Mouse (Mus musculus) ES-Bruce4 (cell line): ENCODE data around the gene Dram1. TPM values are rescaled to one million over a fixed set of nuclear protein-coding genes. Genes with fewer than 3 reads are reported as not detected.

ENCODE experiments used
- H3K27ac ChIP-seq: 2 replicates; pipeline ENCODE4 v1.5.1; 2012; ENCODE audit warnings: low read length, inconsistent platforms; ENCODE audit not compliant: insufficient read depth
- H3K27me3 ChIP-seq: 2 replicates; pipeline ENCODE4 v1.6.1; 2012; ENCODE audit warnings: mild to moderate bottlenecking, low read length, inconsistent platforms; ENCODE audit not compliant: control insufficient read depth, poor library complexity, insufficient read depth, severe bottlenecking
- H3K36me3 ChIP-seq: 2 replicates; pipeline ENCODE4 v1.6.1; 2012; ENCODE audit warnings: inconsistent platforms, mild to moderate bottlenecking, low read length, moderate library complexity; ENCODE audit not compliant: control insufficient read depth, poor library complexity, insufficient read depth, severe bottlenecking
- H3K4me1 ChIP-seq: one replicate; pipeline ENCODE4 v1.8.1; 2011; ENCODE audit warnings: low read length; ENCODE audit not compliant: control insufficient read depth, insufficient read depth
- H3K4me3 ChIP-seq: 2 replicates; pipeline ENCODE4 v1.5.1; 2011; ENCODE audit warnings: low read depth, mild to moderate bottlenecking, low read length
- H3K9ac ChIP-seq: 2 replicates; pipeline ENCODE4 v1.6.1; 2012; ENCODE audit warnings: low read depth, mild to moderate bottlenecking, inconsistent platforms; ENCODE audit not compliant: poor library complexity, severe bottlenecking
- H3K9me3 ChIP-seq: replicated peaks from 2 replicates; pipeline ENCODE4 v1.6.1; 2012; ENCODE audit warnings: mild to moderate bottlenecking, low read length, inconsistent platforms; ENCODE audit not compliant: control insufficient read depth, poor library complexity, insufficient read depth, severe bottlenecking
- CTCF ChIP-seq: IDR thresholded peaks from one replicate; pipeline ENCODE4 v1.8.1; 2011; ENCODE audit warnings: low read depth, low read length
- EP300 ChIP-seq: IDR thresholded peaks from 2 replicates; pipeline ENCODE4 v1.6.1; 2011; ENCODE audit warnings: low read depth, low read length; ENCODE audit not compliant: insufficient read depth
- POLR2A ChIP-seq: IDR thresholded peaks from one replicate; pipeline ENCODE4 v1.8.1; 2011; ENCODE audit warnings: low read length; ENCODE audit not compliant: insufficient read depth
- polyA plus RNA-seq: library from polyadenylated mRNA; stranded (reverse); fragments of >200 nt; gene quantifications from 2 replicates; pipeline ENCODE4 v1.2.4, GENCODE M21; 2011; ENCODE audit warnings: low read depth; ENCODE audit not compliant: missing spikeins, insufficient read depth, insufficient read length

Dram1 gene
- polyA plus RNA-seq, 1 experiment = 0.57 TPM

DNA sequence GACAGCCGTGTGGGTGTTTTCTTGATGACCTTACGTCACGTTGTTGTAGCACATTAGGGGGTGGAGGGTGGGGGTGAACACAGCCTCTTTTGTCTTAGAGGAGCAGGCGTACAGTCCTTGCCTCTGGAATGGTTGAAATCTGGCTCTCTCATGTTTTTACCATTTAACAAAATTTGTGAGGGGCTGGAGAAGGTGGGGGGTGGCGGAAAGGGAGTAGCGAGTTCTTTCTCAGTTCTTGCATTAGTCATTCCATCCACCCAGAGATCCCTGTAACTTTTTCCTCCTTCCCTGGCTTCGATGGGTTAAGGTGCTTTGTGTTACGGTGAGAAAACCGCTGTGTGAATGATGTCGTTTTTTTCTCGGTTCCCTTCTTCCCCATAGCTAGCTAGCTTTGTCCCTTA lies 41.3 kb upstream of the Dram1 start:
- no peak overlapping the region for H3K4me3 ChIP-seq
- no peaks in the 10 kb centered on the region for H3K4me1 ChIP-seq
- peaks cover 12% of the 10 kb centered on the region for H3K36me3 ChIP-seq
- H3K27me3 ChIP-seq = no peaks in the 10 kb centered on the region
- H3K27ac ChIP-seq = no peak overlapping the region
- H3K9ac ChIP-seq = no peak overlapping the region
- TF ChIP-seq POLR2A (no peak), EP300 (no peak), CTCF (no peak)
- H3K9me3 ChIP-seq = no peaks in the 10 kb centered on the region

- H3K36me3 ChIP-seq = peaks cover 15% of the 10 kb centered on the region
- H3K4me1 ChIP-seq = no peaks in the 10 kb centered on the region
- no peak overlapping the region for H3K9ac ChIP-seq
- H3K9me3 ChIP-seq = no peaks in the 10 kb centered on the region
- H3K27ac ChIP-seq = no peak overlapping the region
- no peaks in the 10 kb centered on the region for H3K27me3 ChIP-seq
- no peak overlapping the region for H3K4me3 ChIP-seq
- TF ChIP-seq CTCF (no peak), EP300 (no peak), POLR2A (no peak)
Measured at GRCm38 (mm10) chr10:88417686-88418085, 38.8 kb upstream of the Dram1 start.

GRCm38 (mm10) chr10:88412290-88412995 lies 33.6 kb upstream of the Dram1 start:
- TF ChIP-seq EP300 = no peak
- no peak for TF ChIP-seq CTCF
- TF ChIP-seq POLR2A = no peak
- Histone ChIP-seq H3K4me1 (no peaks in the 10 kb centered on the region), H3K36me3 (peaks cover 6% of the 10 kb centered on the region; the same call in 1 of the 2 replicates), H3K4me3 (no peak overlapping the region), H3K9ac (no peak overlapping the region), H3K27ac (no peak overlapping the region), H3K9me3 (no peaks in the 10 kb centered on the region), H3K27me3 (no peaks in the 10 kb centered on the region)

DNA sequence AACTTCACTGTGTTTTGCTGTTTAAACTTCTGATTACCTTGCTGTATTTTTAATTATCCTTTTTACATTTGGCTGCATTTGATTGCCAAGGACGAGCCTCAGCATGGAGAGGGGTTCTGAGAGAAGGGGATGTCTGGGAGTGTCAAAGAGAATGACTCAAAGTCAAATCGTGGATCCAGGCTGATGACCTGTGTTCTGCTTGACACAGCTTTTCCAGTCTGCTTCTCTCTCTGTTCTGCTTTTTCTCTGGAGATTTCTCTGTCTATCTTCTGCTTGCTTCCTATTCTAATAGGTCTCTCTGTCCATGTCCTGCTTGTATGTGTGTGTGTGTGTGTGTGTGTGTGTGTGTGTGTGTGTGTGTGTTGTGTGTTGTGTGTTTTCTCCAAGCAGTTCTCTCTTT lies 30.9 kb upstream of the Dram1 start:
- no peaks in the 10 kb centered on the region for H3K36me3 ChIP-seq
- H3K27ac ChIP-seq = no peak overlapping the region
- TF ChIP-seq POLR2A (no peak), EP300 (no peak), CTCF (no peak)
- no peak overlapping the region for H3K4me3 ChIP-seq
- no peaks in the 10 kb centered on the region for H3K27me3 ChIP-seq
- no peaks in the 10 kb centered on the region for H3K9me3 ChIP-seq
- H3K4me1 ChIP-seq = no peaks in the 10 kb centered on the region
- H3K9ac ChIP-seq = no peak overlapping the region

DNA sequence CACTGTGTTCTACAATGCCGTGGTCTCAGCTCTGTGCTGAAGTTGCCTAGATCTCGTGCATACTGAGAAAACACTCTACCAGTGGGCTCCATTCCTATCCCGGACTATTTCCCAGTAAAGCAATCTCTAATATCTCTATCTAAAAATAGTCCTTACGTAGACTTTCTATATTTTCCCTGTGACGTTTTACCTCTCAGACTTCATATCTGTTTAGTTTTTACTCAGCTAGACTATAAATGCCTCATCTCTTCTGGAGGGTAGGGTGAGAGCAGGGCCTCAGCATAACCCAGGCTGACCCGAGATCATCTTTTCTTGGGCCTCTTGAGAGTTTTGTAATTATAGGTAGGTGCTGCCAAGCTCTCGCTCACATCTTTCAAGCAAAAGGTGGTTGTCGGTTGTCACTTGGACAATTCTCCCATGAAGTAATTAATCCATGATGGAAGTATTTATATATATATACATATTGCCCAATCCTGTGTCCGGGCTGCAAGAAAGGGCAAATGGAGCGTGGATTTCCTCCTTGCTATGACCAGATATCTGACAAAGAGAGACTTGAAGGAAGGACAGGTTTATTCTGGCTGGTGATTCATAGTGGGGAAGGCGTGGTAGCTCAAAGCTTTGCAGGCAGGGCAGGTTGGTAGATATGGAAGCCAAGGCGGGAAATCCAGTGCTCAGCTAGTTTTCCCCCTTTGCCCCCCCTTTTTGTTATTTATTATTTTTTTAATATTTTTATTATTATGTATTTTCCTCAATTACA lies 29.2 kb upstream of the Dram1 start:
- H3K27me3 ChIP-seq = no peaks in the 10 kb centered on the region
- no peaks in the 10 kb centered on the region for H3K36me3 ChIP-seq
- no peaks in the 10 kb centered on the region for H3K9me3 ChIP-seq
- no peaks in the 10 kb centered on the region for H3K4me1 ChIP-seq
- no peak overlapping the region for H3K4me3 ChIP-seq
- no peak overlapping the region for H3K27ac ChIP-seq
- no peak for TF ChIP-seq CTCF
- no peak for TF ChIP-seq POLR2A
- no peak for TF ChIP-seq EP300
- H3K9ac ChIP-seq = no peak overlapping the region

- H3K4me1 ChIP-seq = no peaks in the 10 kb centered on the region
Measured at GRCm38 (mm10) chr10:88405812-88406211, 26.9 kb upstream of the Dram1 start.

More at GRCm38 (mm10) chr10:88405812-88406211, 26.9 kb upstream of the Dram1 start:
- no peaks in the 10 kb centered on the region for H3K27me3 ChIP-seq
- TF ChIP-seq EP300 (no peak), CTCF (no peak), POLR2A (no peak)
- no peak overlapping the region for H3K9ac ChIP-seq
- no peaks in the 10 kb centered on the region for H3K9me3 ChIP-seq
- H3K36me3 ChIP-seq = no peaks in the 10 kb centered on the region
- no peak overlapping the region for H3K27ac ChIP-seq
- no peak overlapping the region for H3K4me3 ChIP-seq
